Mouse (Mus musculus) small intestine, adult 10 weeks (tissue): ENCODE results near the gene Fmod. TPM values are rescaled to one million over a fixed set of nuclear protein-coding genes. Genes with fewer than 3 reads are reported as not detected.

Experiments used
- polyA plus RNA-seq: library from polyadenylated mRNA; stranded (reverse); fragments of 350-450 nt; fragmentation: Illumina TruSeq; extraction: RNeasy Lipid Tissue Mini Kit (QIAGEN cat#74804); gene quantifications from one replicate; pipeline ENCODE4 v1.2.3, GENCODE M21; 2014; ENCODE audit warnings: low replicate concordance

Gene Fmod
- polyA plus RNA-seq = not detected

DNA sequence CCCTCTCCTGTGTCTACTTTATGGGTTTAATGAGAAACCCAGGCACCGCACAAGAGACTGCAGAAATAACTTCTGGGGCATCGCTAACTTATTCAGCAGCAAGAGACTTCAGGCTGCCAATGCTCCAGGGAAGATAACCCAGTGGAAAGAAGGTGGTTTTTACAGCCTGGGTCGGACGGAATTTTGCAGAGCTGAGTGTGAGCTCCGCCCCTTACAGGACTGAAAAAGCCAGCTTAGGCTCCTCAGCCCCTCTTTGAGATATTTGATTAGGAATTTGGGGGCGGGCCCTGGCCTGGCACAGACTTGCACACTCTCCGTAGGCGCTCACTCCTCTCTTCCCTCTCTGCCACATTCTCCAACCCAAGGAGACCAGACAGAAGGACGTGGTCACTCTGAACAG lies at the start of gene Fmod:
Gene Fmod, plus strand, starts transcription at position 83 of the 400 bp plus-strand sequence.

DNA sequence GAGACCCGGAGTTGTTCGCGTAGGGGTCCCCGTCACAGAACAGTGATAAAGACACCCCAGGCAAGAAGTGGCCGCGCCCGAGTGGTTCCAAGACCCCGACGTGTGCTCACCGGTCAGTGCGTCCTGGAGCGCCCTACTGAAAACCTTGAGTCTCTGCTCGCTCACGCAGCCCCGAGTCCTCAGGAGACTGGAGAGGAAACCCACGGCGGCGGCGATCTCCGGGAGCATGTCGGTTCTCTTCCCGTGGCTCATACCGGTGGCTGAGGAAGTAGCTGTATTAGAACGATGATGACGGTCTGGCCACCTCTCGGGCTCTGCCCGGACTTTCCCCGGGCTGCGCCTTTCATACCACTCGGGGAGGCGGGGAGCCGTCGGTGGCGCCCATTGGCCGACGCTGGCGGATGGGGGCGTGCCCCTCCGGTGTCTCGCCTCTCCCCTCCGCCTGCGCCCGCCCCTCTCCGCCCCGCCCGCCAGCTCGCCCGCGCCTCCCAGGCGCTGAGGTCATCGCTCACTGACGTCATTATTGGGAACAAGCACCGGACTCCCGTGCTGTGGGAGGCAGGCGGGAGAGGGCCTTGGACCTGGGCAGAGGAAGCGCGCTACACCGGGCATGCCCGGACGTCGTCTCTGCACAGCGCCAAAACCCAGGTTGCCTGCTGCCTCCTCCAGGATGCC lies 41.9 kb downstream of the Fmod start, which contains the start of gene Btg2:
Gene Btg2, minus strand, starts transcription at position 319 of the 675 bp plus-strand sequence.

Other genes starting within 250 kb of the Fmod start
- gene Atp2b4, start 236.2 kb upstream of the Fmod start, polyA plus RNA-seq = 13.8 TPM
- gene Optc, start 129.3 kb upstream of the Fmod start, polyA plus RNA-seq = 1.4 TPM
- gene Prelp, start 115.8 kb upstream of the Fmod start, polyA plus RNA-seq = 3.3 TPM
- gene Btg2, start 41.9 kb downstream of the Fmod start, polyA plus RNA-seq = 28.3 TPM
- gene Chit1, start 74.0 kb downstream of the Fmod start, polyA plus RNA-seq = not detected
- not detected for gene Chil1, start 144.9 kb downstream of the Fmod start, polyA plus RNA-seq
- not detected for gene Mybph, start 156.2 kb downstream of the Fmod start, polyA plus RNA-seq
- gene Adora1, start 198.2 kb downstream of the Fmod start, polyA plus RNA-seq = 0.52 TPM